Mouse (Mus musculus) gastrocnemius, postnatal 25 days (tissue): ENCODE measurements around the gene Sycn. TPM values are rescaled to one million over a fixed set of nuclear protein-coding genes. Genes with fewer than 3 reads are reported as not detected.

Experiments
- DNase-seq: peaks from one replicate; pipeline ENCODE4 v3.0.0; 2022
- total RNA-seq, 2 experiments: library from RNA; stranded (reverse); gene quantifications; 1 replicate in 1 of 2; 2 replicates in 1 of 2; pipeline ENCODE4 v1.2.3; 2021

Gene Sycn
- total RNA-seq, 2 experiments from 2014 or later = not detected

DNA sequence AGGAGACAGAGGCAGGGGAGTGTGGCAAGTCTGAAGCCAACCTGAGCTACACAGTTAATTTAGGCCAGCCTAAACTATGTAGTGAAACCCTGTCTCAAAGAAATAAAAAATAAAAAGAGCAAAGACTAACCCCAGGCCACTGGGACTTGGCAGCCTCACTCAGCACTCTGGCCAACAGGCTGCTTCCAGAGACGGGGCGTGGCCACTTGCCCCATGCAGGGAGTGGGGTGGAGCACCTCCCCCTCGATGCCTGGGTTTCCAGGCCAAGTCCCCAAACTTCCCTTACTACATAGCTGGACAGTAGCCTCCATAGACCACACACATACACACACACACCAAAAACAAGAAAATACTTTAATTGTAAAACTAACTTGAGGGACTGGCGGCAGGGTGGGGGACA, 17.8 kb downstream of the Sycn start:
- peak; percentile 62 for DNase-seq

DNA sequence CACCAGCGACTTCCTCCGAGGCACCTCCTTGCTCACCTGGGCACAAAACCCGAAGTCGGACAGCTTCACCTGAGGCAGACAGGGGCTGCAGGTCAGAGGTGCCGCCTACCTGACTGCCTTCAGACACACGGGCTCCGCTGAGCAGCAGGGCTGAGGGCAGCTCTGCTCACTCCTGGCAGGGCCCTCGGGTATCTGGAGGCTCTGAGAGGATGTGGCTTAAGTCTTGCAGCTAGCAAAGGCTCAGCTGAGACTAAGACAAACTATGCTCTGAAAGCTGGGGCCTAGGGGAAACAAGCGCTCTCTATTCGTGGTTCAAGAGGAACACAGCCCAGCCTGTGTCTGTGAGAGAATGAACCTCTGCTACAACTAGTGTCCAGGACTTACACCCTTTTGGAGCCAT, 20.2 kb downstream of the Sycn start:
- no peak for DNase-seq

DNA sequence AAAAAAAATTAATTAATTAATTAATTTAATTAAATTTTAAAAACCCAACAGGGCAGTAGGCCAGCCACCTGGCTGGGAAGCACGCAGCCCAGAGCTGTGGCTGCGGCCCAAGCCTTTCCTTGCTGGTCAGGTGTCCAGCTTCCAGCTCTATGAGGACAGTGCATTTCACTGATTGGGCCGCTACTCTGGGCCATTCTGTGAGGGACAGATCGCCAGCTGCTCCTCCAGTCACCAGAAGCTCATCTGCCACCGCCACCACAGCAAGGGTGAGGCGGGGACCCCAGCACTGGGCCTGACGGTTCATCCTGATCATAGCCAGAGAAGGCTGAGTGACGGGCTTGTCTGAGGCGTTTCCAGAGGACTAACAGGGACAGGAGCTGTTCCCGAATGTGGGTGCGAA, 21.3 kb downstream of the Sycn start:
- DNase-seq = no peak

DNA sequence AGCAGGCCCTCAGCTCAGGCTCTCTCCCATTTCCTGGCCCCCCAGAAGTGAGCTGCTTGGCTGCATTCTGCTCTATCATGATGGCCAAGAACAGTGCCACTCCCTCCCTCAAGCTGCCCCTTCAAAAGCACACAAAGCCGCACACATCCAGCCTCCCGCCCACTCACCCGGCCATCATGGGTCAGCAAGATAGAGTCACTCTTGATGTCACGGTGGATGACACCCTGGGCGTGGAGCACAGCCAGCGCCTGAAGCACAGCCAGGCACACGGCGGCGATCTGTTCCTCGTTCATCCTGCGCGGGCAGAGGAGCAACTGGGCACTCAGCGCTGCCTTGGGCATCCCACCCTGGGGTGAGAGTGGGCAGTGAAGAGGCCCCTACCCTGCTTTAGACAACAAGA, 21.7 kb downstream of the Sycn start:
- no peak for DNase-seq

DNA sequence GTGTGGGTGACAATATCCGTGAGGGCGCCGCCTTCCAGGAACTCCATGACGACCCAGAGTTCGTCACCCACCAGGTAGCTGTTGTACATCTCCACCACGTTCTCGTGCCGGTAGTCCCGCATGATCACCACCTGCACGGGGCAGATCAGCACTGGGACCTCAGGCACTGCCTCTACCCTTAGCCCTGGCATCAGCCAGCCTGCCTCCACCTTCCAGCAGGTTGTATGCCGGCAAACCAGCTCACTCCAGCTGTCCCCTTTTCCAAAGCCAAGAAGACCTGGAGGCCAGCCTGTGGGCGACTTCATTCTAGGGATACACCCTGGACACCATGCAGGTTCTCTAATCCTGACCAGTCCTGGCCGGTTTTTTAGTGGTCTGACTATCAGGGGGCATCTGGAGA, 22.3 kb downstream of the Sycn start:
- no peak for DNase-seq

DNA sequence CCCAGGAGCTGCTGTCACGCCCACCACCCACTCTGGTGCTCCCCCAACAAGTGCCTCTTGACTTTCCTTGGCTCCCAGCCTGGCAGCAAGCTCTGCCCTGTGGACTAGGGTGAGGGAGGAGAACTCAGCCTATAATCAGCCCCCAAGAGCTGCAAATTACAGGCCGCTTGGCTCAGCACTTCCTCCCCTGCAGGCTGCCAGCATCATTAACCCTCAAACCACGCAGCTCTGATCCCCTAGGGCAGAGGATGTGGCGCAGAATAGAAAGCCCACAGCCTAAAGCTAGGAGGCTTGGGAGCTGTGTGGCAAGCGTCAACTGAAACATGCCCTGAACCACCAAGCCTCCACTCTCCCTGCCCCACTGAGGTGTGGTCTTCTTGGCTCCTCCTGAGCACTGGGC, 24.7 kb downstream of the Sycn start:
- no peak for DNase-seq

DNA sequence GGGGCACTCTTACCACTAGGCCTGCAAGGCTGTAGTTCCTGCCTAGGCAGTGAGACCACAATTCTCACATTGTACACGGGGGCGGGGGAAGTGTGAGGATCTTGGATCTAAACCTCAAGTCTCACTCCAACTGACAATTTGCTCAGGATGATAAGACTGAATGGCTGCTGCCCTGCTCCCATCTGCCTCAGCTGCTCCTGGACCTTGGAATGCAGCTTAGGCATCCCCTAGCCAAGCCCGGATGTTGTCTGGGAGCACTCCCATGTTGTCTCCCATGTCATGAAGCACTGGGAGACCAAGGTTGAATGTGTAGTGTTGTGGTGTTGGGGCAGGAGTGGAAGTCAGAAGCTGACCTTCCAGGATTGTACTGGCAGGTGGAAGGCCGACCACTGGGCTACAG, 26.9 kb downstream of the Sycn start:
- DNase-seq = no peak

DNA sequence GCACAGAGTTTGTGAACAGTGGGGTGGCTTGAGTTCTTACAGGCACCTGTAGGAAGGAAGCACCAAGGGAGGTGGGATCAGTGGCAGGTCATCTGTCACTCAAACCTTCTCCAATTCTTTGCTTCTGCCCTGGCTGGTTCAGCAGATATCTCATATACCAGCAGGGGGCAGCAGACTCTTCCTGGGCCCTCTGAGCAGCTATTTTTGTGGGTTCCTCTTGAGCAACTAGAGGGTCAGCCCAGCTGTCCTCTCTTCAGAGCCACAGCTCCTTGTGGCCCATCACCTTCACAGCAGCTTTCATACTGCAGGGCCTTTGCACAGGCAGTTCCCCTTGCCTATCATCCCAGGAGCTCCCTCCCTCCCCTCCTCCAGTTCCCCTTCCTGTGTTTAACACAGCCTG, 27.6 kb downstream of the Sycn start:
- DNase-seq = peak; percentile 53

DNA sequence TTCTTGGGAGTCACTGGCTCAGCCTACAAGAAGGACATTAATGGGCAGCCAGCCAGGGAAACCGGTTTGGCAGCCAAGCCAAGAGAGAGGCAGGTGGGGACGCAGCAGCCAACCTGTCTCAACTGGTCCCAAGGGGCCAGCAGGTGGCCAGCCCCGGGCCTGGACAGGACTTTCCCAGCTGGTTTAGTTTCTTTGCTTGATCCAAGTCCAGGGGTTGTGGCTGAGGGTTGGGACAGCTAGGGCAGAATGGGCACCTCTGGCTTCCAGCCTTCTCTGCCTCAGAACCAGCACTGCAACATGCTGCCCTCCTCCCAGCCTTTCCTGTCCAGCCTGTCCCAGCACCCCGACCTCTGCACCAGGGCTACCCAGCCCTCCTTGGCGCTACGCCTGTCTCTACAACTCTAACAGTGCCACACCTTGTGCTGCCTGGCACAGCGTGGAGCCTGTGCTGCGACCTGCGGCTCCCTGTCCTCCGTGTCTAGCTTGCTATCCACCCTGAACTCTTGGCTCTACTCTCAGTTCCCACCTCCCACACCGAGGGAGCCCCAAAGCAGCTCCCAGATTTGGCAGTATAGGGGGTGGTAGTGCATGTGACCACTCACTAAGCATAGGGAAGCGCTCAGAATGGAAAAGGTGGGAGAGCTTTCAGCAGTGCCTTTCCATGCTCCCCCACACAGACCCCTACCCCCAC, 29.8 kb downstream of the Sycn start:
- peak; percentile 71 for DNase-seq

DNA sequence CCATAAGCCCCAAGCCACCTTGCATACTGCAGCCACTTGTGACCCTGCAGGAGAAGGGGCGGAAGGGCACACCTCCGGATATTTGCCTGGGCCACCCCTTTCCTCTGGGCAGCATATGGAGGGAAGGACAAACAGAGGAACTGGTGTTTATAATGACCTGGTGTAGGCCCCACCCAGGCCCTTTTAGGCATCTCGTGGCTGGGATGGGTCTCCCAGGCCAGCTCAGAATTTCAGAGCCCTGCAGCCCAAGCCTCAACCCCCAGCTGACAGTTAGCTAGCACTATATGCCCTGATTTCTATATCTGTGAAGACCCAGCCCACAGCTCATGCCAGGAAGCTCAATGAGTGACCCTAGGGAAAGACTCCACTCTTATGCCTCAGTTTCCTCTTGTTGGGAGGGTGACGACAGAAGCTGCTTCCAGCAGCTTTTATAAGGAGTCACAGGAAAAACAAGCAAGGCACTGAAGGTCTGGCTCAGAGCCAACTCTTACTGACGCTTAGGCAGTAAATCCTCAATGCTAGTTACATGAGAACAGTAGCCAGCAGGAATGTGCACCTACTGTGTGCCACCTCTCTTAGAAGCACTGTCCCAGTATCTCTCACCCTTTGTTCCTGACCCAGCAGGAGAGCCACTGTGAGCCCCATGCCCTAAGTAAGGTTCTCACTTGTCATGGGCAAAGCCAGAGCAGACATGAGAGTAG, 30.4 kb downstream of the Sycn start:
- DNase-seq = no peak

DNA sequence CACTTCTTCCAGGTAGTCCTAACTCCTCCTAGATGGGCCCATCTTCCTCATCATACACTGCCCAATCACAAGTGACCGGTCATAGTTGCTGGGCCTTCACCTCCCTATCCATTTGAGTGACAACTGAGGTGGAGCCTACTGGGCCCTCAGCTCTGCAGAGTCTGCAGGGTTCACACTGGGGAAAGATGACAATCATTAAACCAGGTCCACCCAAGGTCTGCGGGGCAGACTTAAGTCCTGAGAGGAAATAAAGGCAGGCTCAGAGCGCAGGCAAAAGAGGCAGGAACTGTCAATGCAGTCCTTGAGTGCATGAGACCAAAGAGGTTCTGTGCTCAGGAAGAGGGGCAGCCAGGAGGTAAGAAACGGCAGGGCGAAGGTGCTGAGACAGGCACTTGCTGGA, 32.0 kb downstream of the Sycn start:
- no peak for DNase-seq

DNA sequence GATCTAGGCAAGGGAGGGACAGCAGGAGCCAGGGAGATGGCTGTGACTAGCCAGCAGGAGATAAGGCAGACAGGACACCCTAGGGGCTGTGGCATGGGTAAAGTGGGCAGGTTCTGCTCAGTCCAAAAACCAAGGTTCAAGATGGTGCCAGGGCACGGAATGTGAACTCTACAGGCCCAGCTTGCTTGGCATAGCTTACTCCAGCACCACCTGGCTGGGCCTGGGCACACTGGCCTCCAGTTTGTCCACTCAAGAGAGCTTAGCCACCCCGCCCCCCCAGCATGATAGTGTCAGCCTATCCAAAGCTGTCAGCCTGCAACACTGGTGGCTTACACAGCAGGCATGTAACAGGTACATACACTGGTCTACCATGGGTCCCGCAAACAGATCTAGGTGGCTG, 32.6 kb downstream of the Sycn start:
- DNase-seq = no peak

DNA sequence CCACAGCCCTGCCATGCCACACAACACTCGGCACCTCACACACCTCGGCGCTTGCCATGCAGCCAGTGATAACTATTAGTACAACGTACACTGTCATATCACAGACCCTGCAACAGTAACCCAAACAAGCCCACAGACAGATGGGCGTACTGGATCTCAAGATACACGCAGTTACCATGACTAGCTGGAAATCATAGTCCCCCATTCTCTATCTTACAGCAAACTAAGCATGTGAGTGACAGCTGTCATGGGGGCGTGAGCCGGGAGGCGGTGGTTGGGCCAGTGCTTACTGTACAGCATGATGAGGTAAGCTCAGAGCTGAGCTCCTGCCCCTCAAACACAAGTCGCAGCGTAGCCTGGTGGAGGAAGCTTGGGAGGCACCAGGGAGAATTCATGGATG, 34.9 kb downstream of the Sycn start:
- no peak for DNase-seq

DNA sequence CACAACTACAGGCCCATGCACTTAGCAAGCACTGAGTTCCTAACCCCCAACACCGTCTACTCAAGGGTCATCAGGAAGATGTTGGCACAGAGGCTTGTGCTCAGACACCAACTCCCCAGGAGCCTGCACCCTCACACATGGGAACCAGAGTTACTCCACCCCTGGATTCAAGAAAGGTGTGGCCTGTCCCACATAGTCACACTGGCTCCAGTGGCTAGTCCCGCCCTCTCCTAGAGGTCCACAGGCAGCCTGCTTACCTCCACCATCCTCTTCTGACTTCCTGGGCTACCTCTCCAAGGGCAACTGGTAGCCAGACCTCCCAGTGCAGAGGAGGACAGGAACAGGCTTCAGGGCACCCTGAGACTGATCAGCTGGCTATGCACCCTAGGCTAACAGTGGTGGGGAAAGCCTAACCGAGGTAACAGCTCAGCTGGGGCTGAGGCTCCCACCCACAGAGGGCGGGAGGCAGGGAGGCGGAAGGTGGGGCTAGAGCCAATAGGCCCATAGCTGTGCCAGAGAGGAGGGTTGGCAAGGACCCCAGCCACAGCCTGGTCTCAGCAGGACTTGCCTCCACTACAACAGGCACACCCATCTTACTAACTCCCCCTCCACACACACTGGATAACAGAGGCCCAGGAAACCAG, 35.7 kb downstream of the Sycn start:
- peak; percentile 81 for DNase-seq

DNA sequence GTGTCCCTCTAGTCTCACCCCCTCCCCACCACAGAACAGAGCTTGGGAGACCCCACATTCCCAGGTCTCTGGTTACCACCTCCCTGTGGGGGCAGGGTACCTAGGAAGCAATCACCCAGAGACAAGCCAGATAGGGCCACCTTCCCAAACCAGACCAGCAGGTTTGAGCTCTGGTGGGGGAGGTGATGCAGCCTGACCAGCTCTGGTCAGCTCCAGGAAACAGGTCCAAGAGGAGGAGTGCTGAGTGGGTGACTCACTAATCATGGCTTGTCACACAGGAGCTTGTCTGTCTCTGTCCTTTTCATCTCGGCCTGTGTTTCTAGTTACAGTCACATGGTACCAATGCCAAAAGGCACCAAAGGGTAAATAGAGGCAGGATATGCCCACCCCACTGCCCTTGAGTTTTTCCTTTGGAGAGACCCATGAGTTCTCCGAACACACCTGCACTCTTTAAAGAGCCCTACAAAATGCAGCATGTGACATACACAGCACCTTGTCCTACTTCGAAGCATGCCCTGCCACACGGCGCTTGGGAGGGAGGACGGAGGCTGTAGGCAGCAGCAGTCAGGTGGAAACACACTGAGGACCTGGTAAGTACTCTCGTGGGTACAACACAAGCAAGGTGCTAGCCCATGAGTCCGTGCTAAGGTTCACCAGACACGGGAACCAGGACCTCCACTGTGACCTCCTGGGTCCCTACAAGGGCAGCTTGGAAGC, 37.3 kb downstream of the Sycn start:
- DNase-seq = no peak

DNA sequence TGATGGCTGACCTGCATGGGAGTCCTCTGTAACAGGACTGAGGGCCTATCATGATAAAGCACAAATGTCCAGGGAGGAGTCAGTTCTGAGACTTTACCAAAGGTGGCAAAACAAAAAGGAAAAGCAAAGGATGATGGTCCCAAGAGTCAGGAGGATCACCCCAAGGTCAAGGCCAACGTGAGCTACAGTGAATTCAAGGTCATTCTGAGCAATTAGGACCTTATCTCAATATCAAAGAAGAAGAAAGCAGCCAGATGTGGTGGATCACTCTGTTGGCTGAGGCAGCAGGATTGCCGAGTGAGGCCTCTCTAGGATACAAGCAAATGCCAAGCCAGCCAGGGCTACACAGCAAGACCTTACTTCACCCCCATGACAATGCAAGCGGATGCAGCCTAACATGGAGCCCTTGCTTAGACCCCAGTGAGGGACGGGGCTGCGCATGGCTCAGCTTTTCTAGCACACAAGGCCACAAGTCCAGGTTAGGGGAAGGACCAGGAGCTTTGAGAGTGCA, 37.9 kb downstream of the Sycn start:
- no peak for DNase-seq

DNA sequence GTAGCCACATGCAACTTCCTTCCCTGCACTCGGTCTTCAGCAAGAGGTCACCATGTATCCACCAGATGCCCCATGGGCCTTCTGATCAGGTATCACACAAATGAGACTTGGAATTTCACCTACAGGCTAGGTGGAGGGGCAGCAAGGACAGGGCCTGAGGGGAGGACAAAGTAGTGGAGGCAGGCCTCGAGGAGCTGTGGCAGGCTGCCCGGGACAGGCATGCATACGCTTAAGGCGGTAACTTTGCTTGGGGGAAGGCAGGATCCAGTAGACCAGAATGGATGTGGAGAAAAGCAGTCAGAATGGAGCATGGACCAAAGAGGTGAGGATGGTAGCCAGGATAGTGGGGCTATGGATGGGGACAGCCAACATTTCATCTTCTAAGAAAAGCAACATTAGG, 39.1 kb downstream of the Sycn start:
- no peak for DNase-seq

DNA sequence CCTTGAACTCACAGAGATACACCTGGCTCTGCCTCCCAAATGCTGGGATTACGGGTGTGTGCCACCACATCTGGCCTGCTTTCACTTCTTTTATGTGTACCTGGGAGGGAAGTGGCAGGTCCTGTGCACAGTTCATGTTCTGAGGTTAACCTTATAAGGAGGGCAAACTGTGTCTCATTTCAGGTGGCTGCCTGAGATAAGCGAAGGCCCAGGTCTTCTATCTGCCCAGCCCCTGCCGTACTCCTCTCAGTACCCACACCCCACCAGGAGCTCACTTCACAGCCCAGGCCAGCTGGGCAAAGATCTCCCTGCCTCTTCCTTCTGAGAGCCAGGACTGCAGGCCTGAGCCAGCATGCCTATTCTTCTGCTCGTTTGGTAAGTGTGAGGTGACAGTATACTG, 41.0 kb downstream of the Sycn start:
- DNase-seq = no peak

DNA sequence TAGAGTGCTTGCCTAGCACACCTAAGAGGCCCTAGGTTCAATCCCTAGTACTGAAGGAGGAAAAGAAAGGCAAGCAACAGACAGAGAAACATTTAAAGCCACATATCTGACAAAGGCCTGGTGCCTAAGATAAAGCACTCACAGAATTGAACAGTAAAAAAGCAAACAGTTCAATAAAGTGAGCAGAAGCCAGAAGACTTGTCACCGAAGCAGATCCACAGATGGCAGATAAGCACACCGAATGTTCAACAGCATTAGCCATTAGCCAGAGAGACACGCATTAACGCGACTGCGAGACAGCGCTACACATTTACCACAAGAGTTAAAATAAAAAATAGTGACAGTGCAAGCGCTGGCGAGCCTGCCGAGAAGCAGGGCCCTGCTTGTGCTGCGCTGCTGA, 42.2 kb downstream of the Sycn start:
- no peak for DNase-seq

DNA sequence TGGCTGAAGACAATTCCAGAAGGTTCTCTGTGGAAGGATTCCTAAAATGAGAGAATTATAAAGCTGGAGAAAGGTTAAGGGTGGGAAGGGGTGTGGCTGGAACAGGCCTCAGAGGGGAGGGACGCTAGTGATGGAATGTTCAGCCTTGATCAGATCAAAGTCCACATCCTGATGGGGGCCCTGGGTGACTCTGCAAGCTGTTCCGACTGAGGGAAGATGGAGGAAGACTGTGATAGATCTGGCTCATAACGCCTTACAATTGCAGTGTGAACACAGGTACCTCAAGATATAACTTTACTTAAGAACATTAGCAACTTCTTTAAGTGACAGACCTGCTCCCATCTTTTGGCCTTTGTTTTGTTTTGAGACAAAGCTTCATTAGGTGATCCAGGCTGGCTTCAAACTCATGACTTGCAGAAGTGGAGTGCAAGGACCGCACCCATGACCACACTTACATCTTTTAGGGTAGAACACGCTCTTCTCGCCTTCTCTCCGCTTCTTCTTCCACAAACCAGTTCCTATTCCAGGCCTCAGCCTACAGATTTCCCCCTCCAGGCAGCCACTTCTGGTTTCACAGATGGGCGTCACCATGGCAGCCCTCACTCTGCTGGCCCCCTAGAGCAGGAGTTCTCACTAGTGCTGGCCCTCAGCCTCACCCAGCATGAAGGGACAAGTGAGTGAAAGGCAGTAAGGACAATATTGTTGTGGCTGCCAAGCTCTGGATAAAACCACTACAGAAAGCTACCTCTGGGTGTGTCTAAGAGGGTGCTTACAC, 43.1 kb downstream of the Sycn start:
- DNase-seq = no peak

DNA sequence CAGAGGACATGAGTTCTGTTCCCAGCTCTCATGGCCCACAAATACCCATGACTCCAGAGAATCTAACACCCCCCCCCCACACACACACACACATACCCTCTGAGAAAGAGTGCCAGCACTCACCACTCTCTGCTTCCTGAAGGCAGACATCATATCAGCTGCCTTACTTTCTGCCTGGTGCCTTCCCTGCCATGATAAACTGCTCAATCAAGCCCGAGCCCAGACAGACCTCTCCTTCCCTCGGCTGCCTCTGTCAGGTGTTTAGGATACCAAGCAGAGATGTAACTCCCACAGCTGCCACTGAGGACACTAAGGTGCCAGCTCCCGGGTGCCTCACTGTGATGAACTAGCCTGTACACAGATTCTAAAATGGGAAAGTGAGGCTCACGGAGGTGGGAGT, 43.8 kb downstream of the Sycn start:
- DNase-seq = no peak

DNA sequence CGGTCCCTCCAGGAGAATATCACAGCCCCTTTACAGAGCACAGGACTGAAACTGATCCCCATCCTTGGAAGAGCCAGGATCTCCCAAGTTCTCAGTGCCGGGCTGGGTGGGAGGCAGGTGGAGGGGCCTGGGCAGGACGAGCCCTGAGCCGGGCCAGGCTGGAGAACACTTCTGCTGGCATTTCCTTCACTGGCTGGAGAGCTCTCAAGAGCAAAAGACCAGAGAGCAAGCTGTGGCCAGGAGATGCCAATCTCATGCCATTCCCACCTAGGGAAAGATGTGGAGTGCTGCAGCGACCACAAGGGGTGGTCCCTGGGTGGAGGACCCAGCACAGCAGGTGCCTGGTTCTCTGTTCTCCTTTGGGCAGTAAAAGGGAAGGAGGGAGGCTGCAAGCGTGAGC, 44.3 kb downstream of the Sycn start:
- no peak for DNase-seq
